Mouse (Mus musculus) midbrain, embryonic 12.5 days (tissue): ENCODE results near the gene Mrps9. TPM values are rescaled to one million over a fixed set of nuclear protein-coding genes. Genes with fewer than 3 reads are reported as not detected.

Experiments
- ATAC-seq: fragments of 200-750 bp; cut with Nextera tagmentation; 2 replicates; pipeline ENCODE4 v1.8.0; 2017; ENCODE audit warnings: low read depth, moderate TSS enrichment, moderate library complexity; ENCODE audit not compliant: low FRiP score
- H3K27ac ChIP-seq: fragments of 300-500 bp; sonication (generic); replicated peaks from 2 replicates; pipeline ENCODE4 v1.5.1; 2016; ENCODE audit warnings: mild to moderate bottlenecking
- H3K27me3 ChIP-seq: fragments of 300-500 bp; sonication (generic); 2 replicates; pipeline ENCODE4 v1.6.1; 2016; ENCODE audit warnings: mild to moderate bottlenecking
- H3K36me3 ChIP-seq: fragments of 300-500 bp; sonication (generic); 2 replicates; pipeline ENCODE4 v1.6.1; 2016
- H3K4me1 ChIP-seq: fragments of 300-500 bp; sonication (generic); 2 replicates; pipeline ENCODE4 v1.6.1; 2016
- H3K4me2 ChIP-seq: fragments of 300-500 bp; sonication (generic); replicated peaks from 2 replicates; pipeline ENCODE4 v1.6.1; 2016; ENCODE audit warnings: mild to moderate bottlenecking, moderate library complexity
- H3K4me3 ChIP-seq: fragments of 300-500 bp; sonication (generic); 2 replicates; pipeline ENCODE4 v1.5.1; 2016; ENCODE audit warnings: mild to moderate bottlenecking
- H3K9ac ChIP-seq: fragments of 300-500 bp; sonication (generic); replicated peaks from 2 replicates; pipeline ENCODE4 v1.6.1; 2016; ENCODE audit warnings: mild to moderate bottlenecking, moderate library complexity
- H3K9me3 ChIP-seq: fragments of 300-500 bp; sonication (generic); 2 replicates; pipeline ENCODE4 v1.6.1; 2016; ENCODE audit warnings: mild to moderate bottlenecking
- WGBS: fragments of 180-500 bp; shearing (Covaris S2); methylation state at CpG from one replicate; pipeline ENCODE4 v1.1.7; 2016; 5-methylcytosine and 5-hydroxymethylcytosine counted together
- polyA plus RNA-seq: library from polyadenylated mRNA; unstranded; fragments of >200 nt; fragmentation: Nextera tagmentation; extraction: Ambion mirVana; gene quantifications from 2 replicates; pipeline ENCODE4 v1.2.1, GENCODE M21; 2016

Gene Mrps9
- polyA plus RNA-seq, 1 experiment from 2014 or later, result 50.3 TPM

DNA sequence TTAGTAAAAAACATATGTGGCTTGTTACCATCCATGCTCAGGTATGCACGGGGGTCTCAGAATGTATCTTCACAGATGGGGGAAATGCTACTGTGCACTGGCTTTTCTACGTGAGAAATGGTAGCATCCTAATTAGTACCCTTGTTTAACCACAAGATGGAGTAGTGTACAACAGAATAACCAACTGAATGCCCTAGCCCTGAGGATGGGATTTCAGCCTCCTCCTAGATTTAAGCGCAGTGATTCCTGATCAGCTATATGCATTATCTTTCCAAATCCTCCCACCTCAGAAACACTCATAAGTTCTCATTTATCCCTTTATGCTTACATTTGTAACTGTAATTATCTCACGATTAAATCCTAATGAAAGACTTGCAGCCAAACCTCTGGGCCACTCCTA is 64.0 kb downstream of the Mrps9 start:
- Histone ChIP-seq H3K36me3 (no peaks in the 10 kb centered on the region), H3K4me3 (no peak overlapping the region), H3K27ac (no peak overlapping the region), H3K9me3 (no peaks in the 10 kb centered on the region), H3K27me3 (peaks cover 7% of the 10 kb centered on the region; the same call in 1 of the 2 replicates), H3K9ac (no peak overlapping the region), H3K4me1 (no peaks in the 10 kb centered on the region; the same call in 1 of the 2 replicates), H3K4me2 (no peak overlapping the region)
- ATAC-seq, result peak; percentile 78
- 11% methylated on average over 4 of the region's 4 CpGs for WGBS

- Histone ChIP-seq H3K9me3 (no peaks in the 10 kb centered on the region), H3K9ac (no peak overlapping the region), H3K27me3 (peaks cover 7% of the 10 kb centered on the region; the same call in 1 of the 2 replicates), H3K36me3 (no peaks in the 10 kb centered on the region), H3K4me1 (no peaks in the 10 kb centered on the region), H3K27ac (no peak overlapping the region), H3K4me2 (no peak overlapping the region), H3K4me3 (no peak overlapping the region)
- ATAC-seq, result no peak
- WGBS, result 83% methylated on average over 7 of the region's 7 CpGs
Measured at GRCm38 (mm10) chr1:42916719-42917118, 65.7 kb downstream of the Mrps9 start.

GRCm38 (mm10) chr1:42917908-42918307 is 66.9 kb downstream of the Mrps9 start:
- Histone ChIP-seq H3K4me1 (no peaks in the 10 kb centered on the region), H3K9me3 (no peaks in the 10 kb centered on the region), H3K9ac (no peak overlapping the region), H3K4me3 (no peak overlapping the region), H3K36me3 (no peaks in the 10 kb centered on the region), H3K27ac (no peak overlapping the region), H3K27me3 (peaks cover 14% of the 10 kb centered on the region), H3K4me2 (no peak overlapping the region)
- no peak for ATAC-seq
- 16% methylated on average over 4 of the region's 4 CpGs for WGBS

- H3K9ac ChIP-seq, result no peak overlapping the region
- H3K27me3 ChIP-seq, result peaks cover 9% of the 10 kb centered on the region; the same call in 1 of the 2 replicates
- H3K4me1 ChIP-seq, result peaks cover 6% of the 10 kb centered on the region
- no peak overlapping the region for H3K27ac ChIP-seq
- no peaks in the 10 kb centered on the region for H3K36me3 ChIP-seq
- H3K4me3 ChIP-seq, result no peak overlapping the region
- H3K4me2 ChIP-seq, result no peak overlapping the region
- WGBS, result 27% methylated on average over 5 of the region's 5 CpGs
- ATAC-seq, result peak; percentile 52; the same call in 1 of the 2 replicates
- H3K9me3 ChIP-seq, result no peaks in the 10 kb centered on the region
Measured at GRCm38 (mm10) chr1:42923924-42924323, 72.9 kb downstream of the Mrps9 start.

DNA sequence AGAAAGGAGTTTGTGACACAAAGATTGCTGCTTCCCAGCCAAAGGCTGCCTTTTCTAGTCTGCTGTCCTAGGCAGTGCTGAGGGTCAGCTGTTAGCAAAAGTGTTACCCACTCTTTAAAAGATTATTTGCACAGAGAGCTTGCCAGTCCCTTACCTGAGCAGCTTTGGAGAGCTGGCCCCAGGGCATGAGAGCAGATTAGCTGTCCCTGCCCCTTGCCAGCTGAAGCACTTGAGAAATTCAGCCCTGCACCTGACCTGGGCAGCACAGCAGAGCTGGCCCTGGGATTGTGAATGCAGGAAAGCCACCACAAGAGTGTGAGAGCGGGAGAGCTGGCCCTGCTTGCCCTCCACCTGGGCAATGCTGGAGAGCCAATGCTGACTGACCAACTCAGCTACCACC is 82.6 kb downstream of the Mrps9 start:
- Histone ChIP-seq H3K36me3 (no peaks in the 10 kb centered on the region), H3K4me2 (no peak overlapping the region), H3K9ac (no peak overlapping the region), H3K27ac (no peak overlapping the region), H3K9me3 (no peaks in the 10 kb centered on the region), H3K4me1 (no peaks in the 10 kb centered on the region), H3K4me3 (no peak overlapping the region), H3K27me3 (no peaks in the 10 kb centered on the region)
- WGBS, result 79% methylated on average over 1 of the region's 1 CpGs
- no peak for ATAC-seq

DNA sequence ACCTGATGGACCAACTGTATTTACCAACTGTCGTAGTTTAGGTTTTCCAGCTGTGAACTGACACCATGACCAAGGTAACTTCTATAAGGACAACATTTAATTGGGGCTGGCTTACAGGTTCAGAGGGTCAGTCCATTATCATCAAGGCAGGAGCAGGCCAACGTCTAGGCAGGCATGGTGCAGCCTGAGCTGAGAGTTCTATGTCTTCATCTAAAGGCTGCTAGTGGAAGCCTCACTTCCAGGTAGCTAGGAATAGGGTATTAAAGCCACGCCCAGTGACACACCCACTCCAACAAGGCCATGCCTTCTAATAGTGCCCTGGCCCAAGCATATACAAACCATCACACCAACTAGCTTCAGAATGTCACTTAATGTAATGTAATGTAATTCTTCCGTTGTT is 97.5 kb downstream of the Mrps9 start:
- no peaks in the 10 kb centered on the region for H3K27me3 ChIP-seq
- ATAC-seq, result no peak
- no peak overlapping the region for H3K27ac ChIP-seq
- no peaks in the 10 kb centered on the region; the same call in none of the 2 replicates for H3K4me1 ChIP-seq
- H3K9ac ChIP-seq, result no peak overlapping the region
- H3K9me3 ChIP-seq, result no peaks in the 10 kb centered on the region
- 89% methylated on average over 4 of the region's 4 CpGs for WGBS
- no peak overlapping the region for H3K4me3 ChIP-seq
- no peak overlapping the region for H3K4me2 ChIP-seq
- no peaks in the 10 kb centered on the region for H3K36me3 ChIP-seq

- peak within 1 kb of the TSS; percentile 85 for H3K27ac ChIP-seq
- peak within 1 kb of the TSS; percentile 57 for H3K4me2 ChIP-seq
- H3K9me3 ChIP-seq, result no peaks in the 10 kb centered on the region
- peaks cover 5% of the 10 kb centered on the region for H3K4me1 ChIP-seq
- peak within 1 kb of the TSS; percentile 70 for H3K4me3 ChIP-seq
- H3K36me3 ChIP-seq, result no peaks in the 10 kb centered on the region
- H3K27me3 ChIP-seq, result no peaks in the 10 kb centered on the region
- 1% methylated on average over 61 of the region's 71 CpGs for WGBS
- peak within 1 kb of the TSS; percentile 81 for H3K9ac ChIP-seq
- peak; percentile 92 for ATAC-seq
Measured at GRCm38 (mm10) chr1:42952734-42953481, 101.9 kb downstream of the Mrps9 start, which contains the start of gene Gpr45. Gpr45 (plus strand) TSS chr1:42952872.

- H3K27ac ChIP-seq, result peak overlapping the region; percentile 85
- peak overlapping the region; percentile 70 for H3K4me3 ChIP-seq
- no peaks in the 10 kb centered on the region for H3K36me3 ChIP-seq
- H3K4me2 ChIP-seq, result peak overlapping the region; percentile 57
- H3K9me3 ChIP-seq, result no peaks in the 10 kb centered on the region
- H3K4me1 ChIP-seq, result peaks cover 5% of the 10 kb centered on the region
- ATAC-seq, result peak; percentile 68
- H3K27me3 ChIP-seq, result no peaks in the 10 kb centered on the region
- 2% methylated on average over 16 of the region's 16 CpGs for WGBS
- H3K9ac ChIP-seq, result peak overlapping the region; percentile 81
Measured at GRCm38 (mm10) chr1:42953482-42953822, 102.4 kb downstream of the Mrps9 start.

Other genes with a start within 250 kb of the Mrps9 start
- gene Pou3f3, start 155.5 kb upstream of the Mrps9 start, polyA plus RNA-seq, result 36.3 and 37.6 TPM in 2 replicates
- 17.6 and 18.5 TPM in 2 replicates for gene Gpr45, start 101.6 kb downstream of the Mrps9 start, polyA plus RNA-seq
- gene Tgfbrap1, start 247.4 kb downstream of the Mrps9 start, polyA plus RNA-seq, result 15.6 and 16.6 TPM in 2 replicates
- gene AI597479, start 247.5 kb downstream of the Mrps9 start, polyA plus RNA-seq, result 43.0 and 47.0 TPM in 2 replicates